Mouse (Mus musculus) ovary, postnatal 10 days (tissue): ENCODE data around the gene Olfr800.

Source experiments
- DNase-seq: peaks from one replicate; pipeline ENCODE4 v3.0.0; 2022; ENCODE audit warnings: low spot score

The Olfr800 gene

DNA sequence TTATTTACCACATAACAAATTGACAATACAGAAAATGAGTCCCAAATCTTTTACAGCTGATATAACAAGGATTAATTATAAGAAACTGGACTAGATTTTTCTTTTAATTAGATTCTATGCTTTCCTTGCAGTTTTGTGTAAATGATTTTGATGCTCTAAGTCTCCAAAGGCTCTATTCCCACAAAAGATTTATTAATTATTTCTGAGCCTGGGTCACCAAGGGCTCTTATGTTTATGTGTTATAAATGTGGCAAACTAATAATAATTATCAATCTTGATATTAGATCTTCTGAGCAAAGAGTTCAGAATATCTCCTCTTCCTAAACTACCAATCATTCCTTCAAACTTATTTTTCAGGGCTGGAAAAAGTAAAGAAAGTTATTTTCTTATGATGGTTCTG is at the start of gene Olfr800:
Gene Olfr800 (plus strand): TSS at position 301 of the 400 bp plus-strand sequence.
- DNase-seq = no peak

DNA sequence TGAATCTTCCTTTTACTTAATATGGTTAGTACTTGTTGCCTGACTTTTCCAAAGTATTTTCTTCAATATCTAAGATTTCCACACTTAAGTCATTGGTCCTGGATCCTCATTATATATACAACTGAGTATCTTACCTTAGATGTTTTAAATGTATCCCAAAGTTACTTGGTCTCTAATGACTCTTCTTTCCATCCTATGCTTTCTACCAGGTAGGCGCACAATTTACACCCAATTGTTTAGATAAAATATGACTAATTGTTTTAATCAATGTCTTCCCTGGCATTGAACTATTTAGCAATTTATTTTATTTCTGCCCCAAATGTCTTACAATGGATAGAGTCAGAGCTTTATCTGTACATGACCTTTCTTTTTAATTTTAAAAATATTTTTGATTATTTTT is 45.0 kb upstream of the Olfr800 start, which contains the start of gene Olfr796:
Gene Olfr796 (minus strand): TSS at position 101 of the 400 bp plus-strand sequence.
- no peak for DNase-seq

DNA sequence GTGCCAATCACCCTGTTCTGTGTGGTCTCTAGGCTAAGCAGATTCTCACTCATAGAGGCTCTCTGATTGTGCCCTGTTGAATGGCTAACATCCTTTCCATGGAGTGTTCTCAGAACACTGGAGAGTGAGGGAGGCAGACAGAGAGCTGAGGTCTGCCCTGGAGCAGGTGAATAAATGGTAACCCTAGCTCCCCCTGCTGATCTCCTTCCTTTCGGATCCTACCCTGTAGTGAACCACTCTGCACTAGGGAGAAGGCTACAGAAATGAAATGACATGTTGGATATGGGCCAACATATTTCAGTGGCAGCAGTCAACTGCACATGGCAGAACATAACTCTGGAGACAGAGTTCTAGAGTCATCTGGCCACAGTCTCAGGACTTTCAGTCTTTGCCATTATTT is 35.8 kb upstream of the Olfr800 start:
- DNase-seq = no peak

DNA sequence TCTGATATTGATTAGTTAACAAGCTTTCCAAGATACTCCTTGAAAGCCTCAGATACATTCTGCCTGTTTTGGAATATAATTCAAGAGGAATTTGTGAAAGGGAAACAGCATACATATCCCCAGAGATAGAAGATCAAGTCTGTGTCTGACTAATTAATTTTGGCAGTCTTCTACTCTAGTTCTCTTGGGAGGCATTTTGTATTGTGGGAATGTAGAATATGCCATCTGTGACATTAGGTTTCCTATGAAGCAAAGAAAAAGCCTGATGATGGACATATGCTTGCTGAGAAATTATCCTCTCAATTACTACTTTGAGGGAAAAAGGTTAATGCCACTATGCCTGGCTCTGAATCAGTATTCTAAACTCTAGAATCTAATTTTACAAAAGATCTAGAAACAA is 34.2 kb upstream of the Olfr800 start:
- DNase-seq = no peak

DNA sequence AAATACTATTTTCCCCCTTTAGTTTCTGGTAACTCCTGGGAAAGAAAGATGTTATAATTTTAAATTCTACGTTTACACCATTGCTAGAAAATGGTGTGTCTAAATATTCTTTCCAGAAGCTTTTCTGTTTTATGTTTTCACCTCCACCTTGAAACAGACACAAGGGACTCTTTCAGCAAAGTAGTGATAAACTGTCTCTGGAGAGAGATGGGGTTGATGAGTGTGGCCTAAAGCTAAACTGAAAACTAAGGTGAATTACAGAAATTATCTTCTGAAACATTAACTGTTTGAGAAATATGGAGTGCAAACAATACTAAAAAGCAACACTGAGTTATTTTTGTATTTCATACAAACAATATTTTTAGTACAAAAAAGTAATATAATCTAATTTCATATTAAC is 29.7 kb upstream of the Olfr800 start, which contains the start of gene Olfr798:
Gene Olfr798 (minus strand): TSS at position 101 of the 400 bp plus-strand sequence.
- no peak for DNase-seq

DNA sequence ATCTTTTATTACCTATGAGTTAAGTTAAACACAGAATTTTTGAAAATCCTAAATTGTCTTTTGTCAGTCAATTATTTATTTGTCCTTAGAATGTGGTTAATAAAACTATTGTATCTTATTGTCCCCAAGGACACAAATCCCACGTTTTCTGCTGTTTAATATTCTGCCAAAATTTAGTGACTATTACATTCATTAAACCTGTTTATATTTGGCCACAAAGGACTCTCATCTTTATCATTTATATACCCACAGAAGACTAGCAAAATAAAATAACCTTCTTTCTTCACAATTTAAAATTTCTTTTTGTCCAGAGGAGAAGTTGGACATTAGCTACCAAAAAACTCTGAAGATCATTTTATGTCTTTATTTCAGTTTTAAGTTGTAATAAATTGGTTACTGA is 20.3 kb upstream of the Olfr800 start, which contains the start of gene Olfr799:
Gene Olfr799 (plus strand): TSS at position 301 of the 400 bp plus-strand sequence.
- no peak for DNase-seq

DNA sequence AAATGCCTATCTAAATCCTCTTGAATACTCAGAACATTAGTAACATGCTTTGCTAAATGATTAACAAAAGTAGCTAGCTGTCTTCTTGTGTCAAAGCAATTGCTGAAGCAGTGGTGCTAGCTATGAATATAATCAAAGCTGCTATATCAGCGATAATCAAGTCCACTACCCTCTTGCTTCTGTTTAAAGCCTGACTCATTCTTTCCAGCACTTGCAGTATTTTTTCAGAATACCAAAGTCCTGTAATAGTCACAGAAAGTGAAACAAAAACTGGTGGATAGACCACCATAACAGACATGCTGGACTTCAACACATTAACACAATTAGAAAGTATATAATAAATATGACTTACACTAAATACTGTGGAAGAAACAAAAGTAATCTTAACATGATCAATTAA is 5.7 kb upstream of the Olfr800 start:
- no peak for DNase-seq

DNA sequence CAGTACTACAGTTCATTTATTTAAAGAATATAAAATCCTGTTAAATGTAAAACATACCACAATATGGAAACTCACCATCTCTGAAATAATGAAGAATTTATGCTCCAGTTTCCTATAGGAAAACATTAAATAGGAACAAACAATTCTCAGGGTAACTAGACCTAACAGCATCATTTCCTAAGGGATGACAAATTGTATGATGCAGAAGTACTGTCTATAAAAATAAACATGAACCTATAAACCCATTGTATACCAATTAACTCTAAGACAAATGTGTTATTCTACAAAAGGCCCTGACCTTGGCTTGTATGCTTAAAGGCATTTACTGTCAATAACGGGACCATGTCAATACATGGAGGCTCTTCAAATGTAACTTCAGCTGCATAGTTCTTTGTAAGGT is 16.3 kb downstream of the Olfr800 start, which contains the start of gene Olfr801:
Gene Olfr801 (minus strand): TSS at position 101 of the 400 bp plus-strand sequence.
- DNase-seq = no peak

DNA sequence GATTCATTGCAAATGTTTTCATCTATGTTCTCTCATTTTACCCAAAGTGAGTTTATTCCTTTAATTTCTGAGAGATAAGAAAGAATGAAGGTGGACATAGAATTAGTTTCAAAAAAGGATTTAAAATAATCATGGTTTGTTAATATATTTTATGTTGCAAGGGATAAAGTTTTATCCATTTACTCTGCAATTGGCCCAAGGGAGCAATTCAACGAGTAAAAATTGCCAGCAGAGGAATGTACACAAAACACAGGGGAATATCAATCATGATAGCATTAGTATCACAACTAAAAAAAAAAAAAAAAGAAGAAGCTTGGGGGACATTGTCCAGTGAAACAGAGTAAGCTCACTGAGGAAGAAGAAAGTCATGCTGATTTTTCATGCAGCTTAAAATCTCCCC is 30.6 kb downstream of the Olfr800 start, which contains the start of gene Olfr802:
Gene Olfr802 (minus strand): TSS at position 101 of the 400 bp plus-strand sequence.
- DNase-seq = no peak

DNA sequence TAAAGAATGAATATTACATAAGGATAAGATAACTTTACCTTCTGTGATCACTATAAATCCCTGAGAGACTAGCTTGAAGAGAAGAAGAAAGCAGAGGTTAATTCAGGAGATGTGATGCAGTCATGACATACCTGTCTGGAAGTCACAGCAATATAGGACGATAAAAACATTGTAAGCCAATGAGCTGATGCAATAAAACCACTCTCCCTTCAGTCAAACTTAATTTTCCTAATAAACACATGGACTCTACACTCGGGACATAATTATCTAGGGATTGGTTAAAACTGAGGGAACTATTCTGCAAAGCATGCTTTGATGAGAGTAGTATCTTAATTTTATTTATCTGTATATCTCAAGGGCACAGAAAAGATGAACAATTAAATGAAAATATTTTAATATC is 36.7 kb downstream of the Olfr800 start, which contains the start of gene Olfr803:
Gene Olfr803 (minus strand): TSS at position 101 of the 400 bp plus-strand sequence.
- DNase-seq = no peak

DNA sequence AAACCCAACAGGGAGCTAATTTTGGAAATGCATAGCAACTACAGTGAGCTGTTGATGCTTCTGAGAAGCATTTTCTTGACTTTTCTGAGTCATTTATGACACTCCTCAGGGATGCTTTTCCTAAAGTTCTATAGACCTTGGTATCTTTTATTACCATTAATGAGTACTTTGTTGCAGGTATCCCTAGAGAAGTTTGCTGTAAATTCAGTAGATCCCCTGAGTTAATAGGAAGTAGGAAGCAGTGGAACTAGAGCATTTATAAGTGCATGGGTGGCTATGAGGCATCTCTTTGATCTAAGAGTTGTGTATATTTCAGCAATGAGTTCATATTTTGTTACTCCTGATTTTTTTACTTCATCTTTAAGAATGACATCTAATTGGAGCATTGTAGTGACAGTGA is 45.4 kb downstream of the Olfr800 start, which contains the start of gene Olfr804:
Gene Olfr804 (plus strand): TSS at position 301 of the 400 bp plus-strand sequence.
- DNase-seq = no peak
